Mouse (Mus musculus): ENCODE results near the gene Ptpn18.
"Not testable (repeated sequence)": the region's sequence is repeated elsewhere in the genome, so short reads cannot be mapped to it uniquely, and the experiment has no call there.

Gene Ptpn18

DNA sequence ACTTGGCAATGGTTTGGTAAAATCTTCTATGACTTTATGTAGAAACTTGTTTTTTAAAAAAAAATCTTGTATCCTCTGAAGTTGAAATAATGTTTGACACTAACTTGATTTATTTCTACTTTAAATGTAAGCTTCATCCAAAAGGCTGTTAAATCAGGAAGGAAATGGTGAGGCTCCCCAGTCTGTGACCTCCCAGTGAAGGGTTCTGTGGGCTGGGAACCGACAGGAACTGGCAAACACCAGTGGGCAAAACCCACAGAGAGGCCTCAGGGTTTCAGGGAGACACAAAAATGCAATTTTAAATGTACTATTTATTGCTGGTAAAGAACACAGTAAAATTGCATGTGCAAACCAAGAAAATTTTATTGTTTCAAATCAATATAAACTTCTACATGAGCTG lies 58.2 kb downstream of the Ptpn18 start:
- DNase-seq, result not testable (repeated sequence)

DNA sequence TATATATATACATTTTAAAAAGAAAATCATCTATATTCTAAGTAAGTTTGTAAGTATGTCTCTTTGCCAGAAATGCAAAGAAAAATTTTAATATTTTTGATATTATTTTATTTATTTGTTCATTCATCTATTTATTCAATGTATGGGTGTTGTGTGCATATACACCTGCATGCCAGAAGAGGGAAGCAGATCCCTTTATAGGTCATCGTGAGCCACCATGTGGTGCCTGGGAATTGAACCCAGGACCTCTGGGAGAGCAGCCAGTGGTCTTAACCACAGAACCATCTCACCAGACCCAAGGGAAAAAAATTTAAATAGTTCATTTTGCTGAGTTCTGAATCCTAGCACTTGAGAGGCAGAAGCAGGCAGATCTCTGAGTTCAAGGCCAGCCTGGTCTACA lies 58.7 kb downstream of the Ptpn18 start:
- no peak for DNase-seq

DNA sequence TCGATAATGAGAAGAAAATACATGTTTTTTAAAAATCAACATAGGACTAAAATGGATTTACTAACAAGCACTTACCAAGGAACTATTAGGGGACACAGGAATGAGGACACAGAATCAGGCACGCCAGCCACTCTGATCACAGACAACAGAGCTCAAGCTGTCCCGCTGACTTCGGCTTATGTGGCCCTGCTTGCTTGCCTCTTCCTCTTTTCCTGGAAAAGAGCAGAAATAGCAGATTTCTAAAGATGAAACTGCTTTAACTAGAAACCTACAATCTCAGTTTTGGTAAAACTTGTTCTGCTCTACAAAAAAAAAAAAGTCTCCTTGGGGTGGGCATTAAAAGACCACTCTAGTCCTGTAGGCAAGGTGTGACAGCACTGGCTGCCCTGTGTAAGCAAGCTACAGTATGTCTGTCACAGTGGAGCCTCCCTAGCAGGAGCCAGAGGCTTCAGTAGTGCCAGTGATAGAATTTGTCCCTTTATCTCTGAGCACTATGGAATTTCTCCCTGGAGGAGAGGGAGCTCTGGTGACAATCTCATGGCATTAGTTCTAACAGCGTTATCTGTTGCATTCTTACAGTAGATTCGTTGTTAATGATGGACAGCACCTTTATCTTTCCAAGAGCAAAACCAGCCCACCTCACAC lies 62.8 kb downstream of the Ptpn18 start:
- DNase-seq, result no peak

DNA sequence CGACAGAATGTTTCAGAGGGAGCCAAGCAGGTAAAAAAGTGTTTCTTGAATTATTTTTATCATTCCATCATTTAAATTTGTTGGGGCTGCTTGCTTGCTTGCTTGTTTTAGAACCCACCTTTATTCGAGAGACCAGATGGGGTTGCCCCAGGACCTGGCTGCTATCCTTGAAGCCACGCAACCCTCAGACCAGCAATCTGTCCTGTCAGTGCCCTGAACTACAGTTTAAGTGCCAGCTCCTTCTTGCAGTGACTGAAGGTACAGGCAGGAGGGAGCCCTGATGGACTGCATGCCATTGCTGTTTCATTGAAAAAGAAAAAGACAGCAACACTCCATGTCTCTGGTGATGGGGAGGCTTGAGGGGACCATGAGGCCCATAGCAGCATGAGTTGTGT lies 63.3 kb downstream of the Ptpn18 start:
- no peak for DNase-seq

DNA sequence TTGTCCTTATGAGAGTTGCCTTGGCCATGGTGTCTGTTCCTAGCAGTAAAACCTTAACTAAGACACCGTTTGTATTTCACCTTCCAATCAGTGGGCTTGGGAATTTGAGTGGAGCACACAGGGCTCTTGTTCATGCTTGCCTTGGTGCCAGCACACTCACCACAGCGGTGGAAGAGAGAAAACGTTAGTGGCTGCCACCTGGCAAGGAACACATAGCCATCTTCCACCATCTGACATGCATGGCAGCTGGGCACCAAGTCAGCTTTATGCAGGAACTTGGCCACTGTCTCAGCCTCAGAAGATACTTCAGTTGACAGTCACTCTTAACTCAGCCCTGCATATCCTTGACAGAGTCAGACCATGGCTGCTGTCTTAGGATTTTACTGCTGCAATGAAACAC lies 64.1 kb downstream of the Ptpn18 start:
- DNase-seq, result no peak

All from thymus, postnatal 25 days (tissue).